In the genomic region with DNA sequence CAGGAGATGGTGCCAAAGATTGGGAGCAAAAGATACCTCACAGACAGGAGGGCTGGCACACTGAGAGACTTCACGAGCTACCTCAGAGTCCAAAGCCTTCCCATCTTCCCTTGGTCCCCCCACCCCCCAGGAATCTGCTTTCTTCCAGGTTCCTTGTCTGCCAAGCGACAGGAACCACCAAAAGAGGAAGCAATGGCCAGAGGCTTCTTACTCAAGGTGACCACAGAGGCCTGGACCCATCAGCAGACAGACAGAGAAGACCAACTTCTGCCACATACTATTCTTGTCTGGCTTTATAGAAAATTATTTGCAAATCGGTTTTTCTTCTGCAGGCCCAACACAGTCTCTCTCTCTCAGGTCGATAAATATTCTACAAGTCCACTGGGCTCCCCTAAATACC, we compare ENCODE assay signal across 22 mouse cellular contexts. TPM values are rescaled to one million over a fixed set of nuclear protein-coding genes. Genes with fewer than 3 reads are reported as not detected.
DNase-seq lines count a peak whose midpoint lies in the region; ATAC-seq and TF ChIP-seq lines count a peak whose summit lies in the region.
"Had no signal": no experiment of that assay in that cellular context is flagged by ENCODE, and none has a peak within 500 bp of the region (broad histone marks: within the 10 kb centered on the region; RNA-seq: fewer than 3 reads in every experiment).

No protein-coding gene starts in this region.

- no peak for TF ChIP-seq CTCF in lung, postnatal 0 days (IDR thresholded peaks at IDR 0.05)

- H3K27me3 ChIP-seq in kidney, embryonic 15.5 days, result no peaks in the 10 kb centered on the region
- H3K27me3 ChIP-seq in lung, postnatal 0 days (replicated peaks; ENCODE audit: insufficient read depth, low read length), result no peaks in the 10 kb centered on the region
- H3K27me3 ChIP-seq in liver, embryonic 16.5 days (ENCODE audit: control insufficient read depth, insufficient read depth, low read depth, low read length), result peaks cover 16% of the 10 kb centered on the region
- no peaks in the 10 kb centered on the region for H3K27me3 ChIP-seq in limb, embryonic 10.5 days (ENCODE audit: low read depth, poor library complexity, severe bottlenecking)
- H3K27me3 ChIP-seq: forebrain, embryonic 12.5 days; heart, embryonic 12.5 days; Patski had no signal

- no peak for ATAC-seq in kidney, embryonic 15.5 days (replicated peaks; ENCODE audit: low FRiP score)
- ATAC-seq in lung, postnatal 0 days, result no peak
- no peak for ATAC-seq in liver, embryonic 16.5 days (ENCODE audit: low read depth)
- ATAC-seq: activated CD4-positive, CD25-positive, alpha-beta regulatory T cell, adult 4 months; hindbrain, postnatal 0 days; Patski had no signal

- peaks cover 27% of the 10 kb centered on the region for H3K4me1 ChIP-seq in kidney, embryonic 15.5 days
- H3K4me1 ChIP-seq in lung, postnatal 0 days (ENCODE audit: insufficient read depth, low read depth, low read length), result peaks cover 28% of the 10 kb centered on the region
- H3K4me1 ChIP-seq in liver, embryonic 16.5 days (ENCODE audit: control insufficient read depth, low read depth, low read length), result peaks cover 21% of the 10 kb centered on the region
- H3K4me1 ChIP-seq in limb, embryonic 10.5 days, result peaks cover 27% of the 10 kb centered on the region

- no peak for DNase-seq in kidney, postnatal 14 days
- DNase-seq in lung, postnatal 0 days (ENCODE audit: low spot score), result peak; percentile 50
- DNase-seq in lung, postnatal 25 days (ENCODE audit: low spot score), result no peak
- no peak for DNase-seq in embryo, embryonic 10 days (ENCODE audit: low spot score)
- DNase-seq in limb, embryonic 10.5 days (ENCODE audit: low spot score), result no peak
- DNase-seq: B cell, adult 2 months; cerebellum, adult 9-11 months; gastrocnemius, postnatal 14 days; heart, postnatal 4 days; kidney, adult 18-20 months; kidney, postnatal 4 days; lung, adult 2 months; thymus, postnatal 4 days had no signal

- TF ChIP-seq EP300 in lung, postnatal 0 days (IDR thresholded peaks at IDR 0.05), result no peak

- no peak overlapping the region for H3K9ac ChIP-seq in kidney, embryonic 15.5 days
- no peak overlapping the region for H3K9ac ChIP-seq in lung, postnatal 0 days (replicated peaks; ENCODE audit: low read depth)
- H3K9ac ChIP-seq in liver, embryonic 16.5 days (ENCODE audit: low read depth, low read length), result no peak overlapping the region
- H3K9ac ChIP-seq: forebrain, embryonic 12.5 days; heart, embryonic 12.5 days had no signal

- no peaks in the 10 kb centered on the region for H3K9me3 ChIP-seq in kidney, embryonic 15.5 days (replicated peaks)
- no peaks in the 10 kb centered on the region for H3K9me3 ChIP-seq in lung, postnatal 0 days (ENCODE audit: low read length)
- H3K9me3 ChIP-seq in liver, embryonic 16.5 days (replicated peaks; ENCODE audit: control insufficient read depth, low read length), result no peaks in the 10 kb centered on the region
- no peaks in the 10 kb centered on the region for H3K9me3 ChIP-seq in limb, embryonic 10.5 days (replicated peaks)
- H3K9me3 ChIP-seq: forebrain, embryonic 12.5 days; heart, embryonic 12.5 days; midbrain, embryonic 10.5 days had no signal

- no peak overlapping the region for H3K4me3 ChIP-seq in kidney, embryonic 15.5 days (replicated peaks)
- no peak overlapping the region for H3K4me3 ChIP-seq in lung, postnatal 0 days (ENCODE audit: low read depth, low read length)
- no peak overlapping the region for H3K4me3 ChIP-seq in liver, embryonic 16.5 days (ENCODE audit: low read depth, low read length)
- H3K4me3 ChIP-seq in limb, embryonic 10.5 days, result no peak overlapping the region
- H3K4me3 ChIP-seq: forebrain, embryonic 12.5 days; heart, embryonic 12.5 days; midbrain, embryonic 10.5 days; myocyte had no signal

- H3K36me3 ChIP-seq in kidney, embryonic 15.5 days, result no peaks in the 10 kb centered on the region
- H3K36me3 ChIP-seq in lung, postnatal 0 days (ENCODE audit: insufficient read depth, low read length), result no peaks in the 10 kb centered on the region
- no peaks in the 10 kb centered on the region for H3K36me3 ChIP-seq in liver, embryonic 16.5 days (ENCODE audit: control insufficient read depth, insufficient read depth)
- no peaks in the 10 kb centered on the region for H3K36me3 ChIP-seq in limb, embryonic 10.5 days
- H3K36me3 ChIP-seq: forebrain, embryonic 12.5 days; heart, embryonic 12.5 days; midbrain, embryonic 10.5 days had no signal

- H3K27ac ChIP-seq in kidney, embryonic 15.5 days, result 0 out of 2 replicates have a peak overlapping the region, but pooled peaks have one; percentile 32
- H3K27ac ChIP-seq in lung, postnatal 0 days (ENCODE audit: low read length), result 0 out of 2 replicates have a peak overlapping the region, but pooled peaks have one; percentile 14
- H3K27ac ChIP-seq in liver, embryonic 16.5 days (ENCODE audit: low read length), result 0 out of 2 replicates have a peak overlapping the region, but pooled peaks have one; percentile 43
- no peak overlapping the region for H3K27ac ChIP-seq in limb, embryonic 10.5 days
- H3K27ac ChIP-seq: forebrain, embryonic 12.5 days; hindbrain, postnatal 0 days; midbrain, embryonic 10.5 days had no signal

- WGBS in kidney, embryonic 15.5 days, result 75% methylated on average over 4 of the region's 4 CpGs
- WGBS in lung, postnatal 0 days, result 64% methylated on average over 4 of the region's 4 CpGs
- WGBS in liver, embryonic 16.5 days (ENCODE audit: insufficient replicate concordance), result 27% methylated on average over 4 of the region's 4 CpGs
- 85% methylated on average over 4 of the region's 4 CpGs for WGBS in limb, embryonic 10.5 days

- no peak overlapping the region for H3K4me2 ChIP-seq in kidney, embryonic 15.5 days
- H3K4me2 ChIP-seq in lung, postnatal 0 days (replicated peaks; ENCODE audit: low read depth, low read length), result no peak overlapping the region
- H3K4me2 ChIP-seq in liver, embryonic 16.5 days (ENCODE audit: low read depth, low read length), result no peak overlapping the region
- H3K4me2 ChIP-seq: forebrain, embryonic 12.5 days; heart, embryonic 12.5 days had no signal

RNA-seq across cellular contexts. Expression of a gene that starts 46.4 kb away (rescaled TPM):
- polyA plus RNA-seq in kidney, embryonic 15.5 days (2015; fragmentation: Nextera tagmentation; extraction: Ambion mirVana), result 51.6 and 54.7 TPM in 2 replicates
- 25.4 and 27.5 TPM in 2 replicates for polyA plus RNA-seq in lung, postnatal 0 days (2015; fragmentation: Nextera tagmentation; extraction: Ambion mirVana)
- 10.4 TPM in 2 replicates for polyA plus RNA-seq in liver, embryonic 16.5 days (2015; fragmentation: Nextera tagmentation; extraction: Ambion mirVana)
- 63.5 and 67.6 TPM in 2 replicates for polyA plus RNA-seq in limb, embryonic 10.5 days (2016; fragmentation: Nextera tagmentation; extraction: Ambion mirVana)
